Mouse (Mus musculus) kidney, embryonic 16.5 days (tissue): ENCODE results near the gene Grik4. TPM values are rescaled to one million over a fixed set of nuclear protein-coding genes. Genes with fewer than 3 reads are reported as not detected.

Experiments used
- ATAC-seq: fragments of 200-750 bp; cut with Nextera tagmentation; 2 replicates; pipeline ENCODE4 v1.8.0; 2017; ENCODE audit warnings: moderate TSS enrichment; ENCODE audit not compliant: low FRiP score, low TSS enrichment
- H3K27ac ChIP-seq: fragments of 300-500 bp; sonication (generic); 2 replicates; pipeline ENCODE4 v1.5.1; 2014; ENCODE audit warnings: low read length
- H3K27me3 ChIP-seq: fragments of 300-500 bp; sonication (generic); 2 replicates; pipeline ENCODE4 v1.6.1; 2014; ENCODE audit warnings: low read length, control low read depth, mixed read lengths; ENCODE audit not compliant: insufficient read depth
- H3K36me3 ChIP-seq: fragments of 300-500 bp; sonication (generic); 2 replicates; pipeline ENCODE4 v1.6.1; 2014; ENCODE audit warnings: low read length, control low read depth, mixed read lengths; ENCODE audit not compliant: insufficient read depth
- H3K4me1 ChIP-seq: fragments of 300-500 bp; sonication (generic); 2 replicates; pipeline ENCODE4 v1.6.1; 2014; ENCODE audit warnings: low read length, control low read depth, mixed read lengths; ENCODE audit not compliant: insufficient read depth
- H3K4me2 ChIP-seq: fragments of 300-500 bp; sonication (generic); replicated peaks from 2 replicates; pipeline ENCODE4 v1.6.1; 2014; ENCODE audit warnings: low read depth, low read length
- H3K4me3 ChIP-seq: fragments of 300-500 bp; sonication (generic); 2 replicates; pipeline ENCODE4 v1.5.1; 2014; ENCODE audit warnings: mild to moderate bottlenecking, low read length
- H3K9ac ChIP-seq: fragments of 300-500 bp; sonication (generic); replicated peaks from 2 replicates; pipeline ENCODE4 v1.6.1; 2014; ENCODE audit warnings: low read length
- H3K9me3 ChIP-seq: fragments of 300-500 bp; sonication (generic); 2 replicates; pipeline ENCODE4 v1.6.1; 2016; ENCODE audit warnings: low read length, control low read depth
- WGBS: fragments of 180-500 bp; shearing (Covaris S2); extraction: QIAGEN DNeasy Blood & Tissue Kit; methylation state at CpG from one replicate; pipeline ENCODE4 v1.1.7; 2014; 5-methylcytosine and 5-hydroxymethylcytosine counted together
- microRNA-seq: library from miRNA; unstranded; fragments of <30 nt; microRNA quantifications from one replicate; pipeline ENCODE4, GENCODE M21; 2016
- polyA plus RNA-seq: library from polyadenylated mRNA; unstranded; fragments of >200 nt; fragmentation: Nextera tagmentation; extraction: Ambion mirVana; gene quantifications from 2 replicates; pipeline ENCODE4 v1.2.1, GENCODE M21; 2015

Grik4 gene
- polyA plus RNA-seq, 1 experiment from 2014 or later: 3.3 TPM

- no peak for ATAC-seq
- WGBS: 95% methylated on average over 15 of the region's 15 CpGs
Observed at GRCm38 (mm10) chr9:42469323-42469722, 475.0 kb downstream of the Grik4 start.

GRCm38 (mm10) chr9:42468360-42468759 lies 475.9 kb downstream of the Grik4 start:
- WGBS: 91% methylated on average over 5 of the region's 5 CpGs
- no peaks in the 10 kb centered on the region for H3K27me3 ChIP-seq
- no peak overlapping the region for H3K9ac ChIP-seq
- H3K9me3 ChIP-seq: no peaks in the 10 kb centered on the region
- H3K4me2 ChIP-seq: no peak overlapping the region
- ATAC-seq: no peak
- no peak overlapping the region for H3K27ac ChIP-seq
- H3K4me1 ChIP-seq: peaks cover 19% of the 10 kb centered on the region
- H3K4me3 ChIP-seq: no peak overlapping the region
- no peaks in the 10 kb centered on the region for H3K36me3 ChIP-seq

More at GRCm38 (mm10) chr9:42469323-42469722, 475.0 kb downstream of the Grik4 start:
- H3K4me2 ChIP-seq: no peak overlapping the region
- no peak overlapping the region for H3K27ac ChIP-seq
- no peaks in the 10 kb centered on the region for H3K27me3 ChIP-seq
- no peak overlapping the region for H3K9ac ChIP-seq
- H3K9me3 ChIP-seq: no peaks in the 10 kb centered on the region
- peaks cover 12% of the 10 kb centered on the region for H3K4me1 ChIP-seq
- no peaks in the 10 kb centered on the region for H3K36me3 ChIP-seq
- no peak overlapping the region for H3K4me3 ChIP-seq

Small RNA genes within 50 kb of the gene (microRNA-seq; reads per million reads assigned to microRNA genes)
- gene Gm27509: not detected

Other genes with a start within 250 kb of the Grik4 start
- gene Arhgef12, start 162.7 kb upstream of the Grik4 start, polyA plus RNA-seq: 13.0 and 16.5 TPM in 2 replicates
- gene Tmem136, start 172.1 kb upstream of the Grik4 start, polyA plus RNA-seq: 9.2 and 9.7 TPM in 2 replicates